7 mouse cellular contexts compared by ENCODE assay signal in genomic region chr7:102266401-102267042, GRCm38 (mm10). TPM values are rescaled to one million over a fixed set of nuclear protein-coding genes. Genes with fewer than 3 reads are reported as not detected.
DNase-seq lines count a peak whose midpoint lies in the region; ATAC-seq and TF ChIP-seq lines count a peak whose summit lies in the region.

No protein-coding gene starts in this region.

- H3K27me3 ChIP-seq in G1E (ENCODE audit: insufficient read depth, low read length) = no peaks in the 10 kb centered on the region
- peaks cover 34% of the 10 kb centered on the region for H3K27me3 ChIP-seq in heart, postnatal 0 days (ENCODE audit: control insufficient read depth, insufficient read depth, low read length)
- H3K27me3 ChIP-seq in liver, postnatal 0 days (ENCODE audit: insufficient read depth, low read length) = no peaks in the 10 kb centered on the region

- H3K27ac ChIP-seq in heart, postnatal 0 days (ENCODE audit: low read depth) = peak overlapping the region; percentile 21; the same call in 1 of the 2 replicates
- H3K27ac ChIP-seq in liver, postnatal 0 days (ENCODE audit: low read depth) = peak overlapping the region; percentile 88

- H3K9ac ChIP-seq in heart, postnatal 0 days (replicated peaks; ENCODE audit: low read depth, low read length) = no peak overlapping the region
- H3K9ac ChIP-seq in liver, postnatal 0 days (replicated peaks) = peak overlapping the region; percentile 89

- H3K4me1 ChIP-seq in G1E (ENCODE audit: insufficient read depth, low read depth, low read length) = peaks cover 42% of the 10 kb centered on the region
- peaks cover 16% of the 10 kb centered on the region for H3K4me1 ChIP-seq in heart, postnatal 0 days (ENCODE audit: control insufficient read depth, insufficient read depth)
- peaks cover 35% of the 10 kb centered on the region for H3K4me1 ChIP-seq in liver, postnatal 0 days (ENCODE audit: insufficient read depth)

- peak overlapping the region; percentile 91 for H3K4me3 ChIP-seq in G1E (ENCODE audit: low read depth, low read length)
- H3K4me3 ChIP-seq in heart, postnatal 0 days (ENCODE audit: low read depth, low read length) = no peak overlapping the region
- peak overlapping the region; percentile 91 for H3K4me3 ChIP-seq in liver, postnatal 0 days (ENCODE audit: low read depth, low read length)

- no peak for TF ChIP-seq EP300 in heart, postnatal 0 days (IDR thresholded peaks at IDR 0.05; ENCODE audit: low read depth)
- TF ChIP-seq EP300 in liver, postnatal 0 days (IDR thresholded peaks at IDR 0.05; ENCODE audit: low read depth) = peak; percentile 69; the same call in 1 of the 2 replicates

- H3K36me3 ChIP-seq in G1E (replicated peaks) = peaks cover 12% of the 10 kb centered on the region
- no peaks in the 10 kb centered on the region for H3K36me3 ChIP-seq in heart, postnatal 0 days (replicated peaks; ENCODE audit: control insufficient read depth, insufficient read depth, low read length)
- no peaks in the 10 kb centered on the region for H3K36me3 ChIP-seq in liver, postnatal 0 days (replicated peaks; ENCODE audit: insufficient read depth, low read length)

- no peak for TF ChIP-seq CTCF in G1E (IDR thresholded peaks at IDR 0.05; ENCODE audit: low read depth, low read length)
- no peak for TF ChIP-seq CTCF in heart, postnatal 0 days (IDR thresholded peaks at IDR 0.05; ENCODE audit: low read depth)
- no peak for TF ChIP-seq CTCF in liver, postnatal 0 days (IDR thresholded peaks at IDR 0.05; ENCODE audit: low read depth)

- WGBS in heart, postnatal 0 days = 38% methylated on average over 14 of the region's 14 CpGs
- WGBS in liver, postnatal 0 days (ENCODE audit: insufficient replicate concordance) = 13% methylated on average over 14 of the region's 14 CpGs

- H3K9me3 ChIP-seq in G1E (replicated peaks) = no peaks in the 10 kb centered on the region
- H3K9me3 ChIP-seq in heart, postnatal 0 days (replicated peaks; ENCODE audit: control insufficient read depth, low read length) = no peaks in the 10 kb centered on the region
- no peaks in the 10 kb centered on the region for H3K9me3 ChIP-seq in liver, postnatal 0 days (ENCODE audit: low read length)

- H3K4me2 ChIP-seq in heart, postnatal 0 days (ENCODE audit: low read depth, low read length) = peak overlapping the region; percentile 93; the same call in 1 of the 2 replicates
- H3K4me2 ChIP-seq in liver, postnatal 0 days (ENCODE audit: low read depth, low read length) = peak overlapping the region; percentile 93

- ATAC-seq in G1E (ENCODE audit: extremely low read depth, insufficient number of reproducible peaks, low FRiP score, poor library complexity, severe bottlenecking) = peak; percentile 66
- peak; percentile 64 for ATAC-seq in common myeloid progenitor, adult 5-6 weeks (replicated peaks; ENCODE audit: low read depth, poor library complexity, severe bottlenecking)
- ATAC-seq in heart, postnatal 0 days (ENCODE audit: insufficient read depth, low read depth) = no peak
- peak; percentile 9 for ATAC-seq in liver, postnatal 0 days
- ATAC-seq in neutrophil, adult 5-6 weeks (ENCODE audit: extremely low read depth, insufficient number of reproducible peaks, low FRiP score, poor library complexity, severe bottlenecking) = peak; percentile 66

- DNase-seq in G1E (ENCODE audit: low spot score) = peak; percentile 56
- DNase-seq in heart, postnatal 0 days (ENCODE audit: low spot score) = no peak
- peak; percentile 64 for DNase-seq in liver, postnatal 0 days
- no peak for DNase-seq in Muller cell, postnatal 12 days (ENCODE audit: inconsistent ontology term)
- DNase-seq in layer of hippocampus, postnatal 36 days = no peak

RNA-seq across cellular contexts. Expression of gene Stim1, which starts 1.1 kb away (rescaled TPM):
- total RNA-seq in G1E (2014; fragmentation: Nextera tagmentation) = 25.8 and 27.3 TPM in 2 replicates
- 24.2 and 25.1 TPM in 2 replicates for total RNA-seq in G1E (2017)
- 20.2 and 35.8 TPM in 2 replicates for polyA plus RNA-seq in G1E (2012)
- 20.5 and 41.0 TPM in 2 replicates for total RNA-seq in common myeloid progenitor, adult 5-6 weeks (2017)
- 28.1 and 59.0 TPM in 2 replicates for total RNA-seq in heart, postnatal 0 days (2014; rRNA removed; ENCODE audit: low replicate concordance)
- polyA plus RNA-seq in heart, postnatal 0 days (2015; fragmentation: Nextera tagmentation; extraction: Ambion mirVana) = 11.4 and 11.6 TPM in 2 replicates
- 15.6 and 17.9 TPM in 2 replicates for polyA plus RNA-seq in liver, postnatal 0 days (2015; fragmentation: Nextera tagmentation; extraction: Ambion mirVana)
- 63.7 and 72.1 TPM in 2 replicates for total RNA-seq in neutrophil, adult 5-6 weeks (2017)
- 10 to 100 TPM; 66.1 to 67.8 TPM for total RNA-seq in layer of hippocampus, postnatal 36 days (2021)

RNA-seq across cellular contexts. Expression of gene Rhog, which starts 10.7 kb away (rescaled TPM):
- total RNA-seq in G1E (2014; fragmentation: Nextera tagmentation) (240 and 241 TPM in 2 replicates), G1E (2017) (50.4 and 68.5 TPM in 2 replicates)
- 121 and 212 TPM in 2 replicates for polyA plus RNA-seq in G1E (2012)
- 40.9 and 43.0 TPM in 2 replicates for total RNA-seq in common myeloid progenitor, adult 5-6 weeks (2017)
- 24.6 and 31.3 TPM in 2 replicates for total RNA-seq in heart, postnatal 0 days (2014; rRNA removed; ENCODE audit: low replicate concordance)
- 34.7 and 36.7 TPM in 2 replicates for polyA plus RNA-seq in heart, postnatal 0 days (2015; fragmentation: Nextera tagmentation; extraction: Ambion mirVana)
- 52.3 and 54.5 TPM in 2 replicates for polyA plus RNA-seq in liver, postnatal 0 days (2015; fragmentation: Nextera tagmentation; extraction: Ambion mirVana)
- 118 and 127 TPM in 2 replicates for total RNA-seq in neutrophil, adult 5-6 weeks (2017)
- total RNA-seq in layer of hippocampus, postnatal 36 days (2021) = 10 to 100 TPM; 23.9 to 29.4 TPM

RNA-seq across cellular contexts. Expression of gene Pgap2, which starts 56.5 kb away (rescaled TPM):
- total RNA-seq in G1E (2014; fragmentation: Nextera tagmentation) = 60.1 and 61.9 TPM in 2 replicates
- 24.1 and 27.8 TPM in 2 replicates for total RNA-seq in G1E (2017)
- 18.0 and 19.1 TPM in 2 replicates for polyA plus RNA-seq in G1E (2012)
- 23.1 and 30.9 TPM in 2 replicates for total RNA-seq in common myeloid progenitor, adult 5-6 weeks (2017)
- total RNA-seq in heart, postnatal 0 days (2014; rRNA removed; ENCODE audit: low replicate concordance) = 79.5 and 117 TPM in 2 replicates
- polyA plus RNA-seq in heart, postnatal 0 days (2015; fragmentation: Nextera tagmentation; extraction: Ambion mirVana) = 60.9 TPM in 2 replicates
- polyA plus RNA-seq in liver, postnatal 0 days (2015; fragmentation: Nextera tagmentation; extraction: Ambion mirVana) = 27.2 and 28.7 TPM in 2 replicates
- total RNA-seq in neutrophil, adult 5-6 weeks (2017) = 32.1 and 32.8 TPM in 2 replicates
- 10 to 100 TPM; 27.1 to 29.1 TPM for total RNA-seq in layer of hippocampus, postnatal 36 days (2021)

RNA-seq across cellular contexts. Expression of gene Nup98, which starts 56.5 kb away (rescaled TPM):
- total RNA-seq in G1E (2014; fragmentation: Nextera tagmentation) (172 and 179 TPM in 2 replicates), G1E (2017) (54.4 and 60.5 TPM in 2 replicates)
- polyA plus RNA-seq in G1E (2012) = 8.4 and 11.3 TPM in 2 replicates
- total RNA-seq in common myeloid progenitor, adult 5-6 weeks (2017) = 54.7 and 60.9 TPM in 2 replicates
- 28.0 and 36.0 TPM in 2 replicates for total RNA-seq in heart, postnatal 0 days (2014; rRNA removed; ENCODE audit: low replicate concordance)
- polyA plus RNA-seq in heart, postnatal 0 days (2015; fragmentation: Nextera tagmentation; extraction: Ambion mirVana) = 10.6 and 12.2 TPM in 2 replicates
- polyA plus RNA-seq in liver, postnatal 0 days (2015; fragmentation: Nextera tagmentation; extraction: Ambion mirVana) = 7.0 and 8.6 TPM in 2 replicates
- 74.8 TPM in 2 replicates for total RNA-seq in neutrophil, adult 5-6 weeks (2017)
- 10 to 100 TPM; 38.8 to 44.9 TPM for total RNA-seq in layer of hippocampus, postnatal 36 days (2021)

Comparison
In these comparisons a context has a peak if more than half of its experiments do, and no peak if none do; other contexts are left out.
1. DNase-seq: peak in G1E (single experiment) and liver, postnatal 0 days (single experiment); none in heart, postnatal 0 days (single experiment), Muller cell, postnatal 12 days (single experiment) and layer of hippocampus, postnatal 36 days (0 of 2).